Mouse (Mus musculus): Measurements from ENCODE around the gene Cnnm1. TPM values are rescaled to one million over a fixed set of nuclear protein-coding genes. Genes with fewer than 3 reads are reported as not detected.
A peak's percentile ranks its signal among the peaks of the same experiment; 100 is the strongest.

Gene Cnnm1
- polyA plus RNA-seq, 1 experiment from 2014 or later, result 0.12 TPM

DNA sequence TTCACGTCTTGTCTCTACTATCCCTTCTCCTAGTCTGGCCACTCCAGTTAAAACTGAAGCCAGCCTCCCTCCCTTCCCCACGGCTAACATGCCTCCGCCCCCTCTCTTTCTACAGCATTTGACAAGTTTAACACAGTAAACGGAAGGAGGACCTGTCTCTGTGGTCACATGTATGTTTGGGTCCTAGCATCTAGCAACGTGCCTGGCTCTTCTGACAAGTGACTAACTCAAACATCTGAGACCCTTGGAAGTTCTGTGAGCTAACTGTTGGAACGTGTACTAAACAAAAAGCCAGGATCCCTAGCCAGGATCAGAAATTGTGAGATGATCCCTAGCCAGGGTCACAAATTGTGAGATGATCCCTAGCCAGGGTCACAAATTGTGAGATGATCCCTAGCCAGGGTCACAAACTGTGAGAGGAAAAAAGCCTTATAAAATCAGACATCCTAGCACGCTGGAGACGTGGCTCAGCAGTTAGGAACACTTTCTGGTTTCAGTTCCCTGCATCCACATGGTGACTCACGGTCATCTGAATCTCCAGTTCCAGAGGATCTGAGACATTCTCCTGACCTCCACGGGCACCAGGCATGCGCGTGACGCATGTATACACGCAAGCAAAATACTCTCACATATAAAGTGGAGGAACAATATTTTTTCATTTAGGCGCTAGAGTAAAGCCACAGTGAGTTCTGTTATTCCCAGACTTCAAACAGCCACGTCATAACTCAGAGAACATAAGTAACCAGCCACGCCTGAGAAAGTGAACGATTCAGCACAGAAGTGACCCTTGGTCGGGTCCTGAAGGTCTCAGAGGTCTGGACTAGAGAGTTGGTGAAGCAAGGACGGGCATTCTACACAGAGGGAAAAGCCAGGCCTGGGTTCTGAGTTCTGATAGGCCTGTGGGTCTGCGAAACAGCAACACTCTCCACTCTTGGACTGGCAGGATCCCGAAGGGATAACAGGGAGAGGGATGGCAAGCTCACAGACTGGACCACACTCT, 71.7 kb downstream of the Cnnm1 start:
- Histone ChIP-seq H3K9me3 (replicated peaks; ENCODE audit: control insufficient read depth, low read length) (no peaks in the 10 kb centered on the region), H3K9ac (ENCODE audit: low read depth, low read length) (no peak overlapping the region), H3K27ac (ENCODE audit: low read length) (peak overlapping the region; percentile 3; the same call in 1 of the 2 replicates), H3K36me3 (ENCODE audit: control insufficient read depth, insufficient read depth) (peaks cover 4% of the 10 kb centered on the region; the same call in 1 of the 2 replicates), H3K4me3 (ENCODE audit: low read depth, low read length) (no peak overlapping the region), H3K4me2 (ENCODE audit: low read depth, low read length) (no peak overlapping the region), H3K27me3 (ENCODE audit: control insufficient read depth, insufficient read depth, low read depth, low read length) (no peaks in the 10 kb centered on the region), H3K4me1 (ENCODE audit: control insufficient read depth, low read depth, low read length) (peaks cover 13% of the 10 kb centered on the region)
- 68% methylated on average over 22 of the region's 22 CpGs for WGBS (ENCODE audit: insufficient replicate concordance)
- no peak for ATAC-seq (ENCODE audit: low read depth)

DNA sequence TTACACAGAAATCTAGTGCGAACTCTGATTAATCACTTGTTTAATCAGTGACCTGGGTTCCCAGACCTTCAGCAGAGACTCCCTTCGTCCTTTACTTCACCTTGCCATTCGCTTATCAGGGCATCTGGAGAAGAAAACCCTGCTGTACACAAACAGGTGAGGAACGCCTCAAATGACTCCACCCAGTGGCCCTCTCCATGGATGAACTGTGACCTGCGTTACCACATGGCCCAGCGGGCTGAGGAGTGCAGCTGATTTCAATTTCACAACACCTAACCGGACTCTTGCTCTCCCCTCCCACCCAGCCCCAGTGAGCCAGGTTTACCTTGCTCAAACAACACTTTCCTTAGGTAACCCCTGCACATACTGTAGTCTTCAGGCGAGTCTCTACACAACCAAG, 73.6 kb downstream of the Cnnm1 start:
- 70% methylated on average over 8 of the region's 8 CpGs for WGBS (ENCODE audit: insufficient replicate concordance)
- ATAC-seq (ENCODE audit: low read depth), result peak; percentile 83
- H3K36me3 ChIP-seq (ENCODE audit: control insufficient read depth, insufficient read depth), result peaks cover 4% of the 10 kb centered on the region; the same call in 1 of the 2 replicates

DNA sequence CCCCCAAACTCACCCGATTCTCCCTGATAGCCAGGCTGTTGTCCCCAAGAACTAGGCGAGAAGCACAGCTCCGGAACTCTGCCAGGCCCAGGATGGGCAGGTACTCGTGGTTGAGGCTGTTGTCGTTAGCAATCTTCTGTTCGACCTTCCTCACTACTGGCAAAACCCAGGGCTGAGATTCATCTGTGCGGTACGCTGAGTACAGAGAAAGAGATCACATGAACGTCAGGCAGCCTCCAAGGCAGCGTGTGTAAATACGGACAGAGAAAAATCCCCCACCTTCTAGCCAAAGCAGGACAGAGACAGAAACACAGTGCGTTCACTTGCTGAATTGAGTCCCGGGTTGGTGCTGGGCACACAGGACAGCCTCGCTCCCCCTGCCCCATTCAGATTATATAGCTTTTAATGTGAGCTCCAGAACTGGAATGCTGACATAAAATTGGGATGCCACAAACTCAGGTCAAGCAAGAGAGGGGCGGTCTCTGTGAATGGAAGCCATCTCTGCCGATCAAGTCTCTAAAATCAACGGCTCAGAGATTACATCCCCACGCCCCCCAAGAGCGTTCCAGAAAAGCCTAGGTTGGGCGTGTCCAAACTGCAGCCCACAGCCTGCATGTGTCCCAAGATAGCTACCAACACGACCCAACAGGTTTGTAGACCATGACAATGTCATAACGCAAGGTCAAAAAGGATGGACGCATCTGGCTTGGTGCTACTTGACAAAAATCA, 75.6 kb downstream of the Cnnm1 start:
- H3K4me1 ChIP-seq (ENCODE audit: control insufficient read depth, low read depth, low read length), result peaks cover 18% of the 10 kb centered on the region
- no peak for ATAC-seq (ENCODE audit: low read depth)

More for the DNA sequence above, 73.6 kb downstream of the Cnnm1 start:
- Histone ChIP-seq H3K4me3 (ENCODE audit: low read depth, low read length) (no peak overlapping the region), H3K4me2 (ENCODE audit: low read depth, low read length) (0 out of 2 replicates have a peak overlapping the region, but pooled peaks have one; percentile 13), H3K27ac (ENCODE audit: low read length) (peak overlapping the region; percentile 54), H3K9ac (ENCODE audit: low read depth, low read length) (no peak overlapping the region), H3K9me3 (replicated peaks; ENCODE audit: control insufficient read depth, low read length) (no peaks in the 10 kb centered on the region), H3K27me3 (ENCODE audit: control insufficient read depth, insufficient read depth, low read depth, low read length) (no peaks in the 10 kb centered on the region), H3K4me1 (ENCODE audit: control insufficient read depth, low read depth, low read length) (peaks cover 13% of the 10 kb centered on the region)

GRCm38 (mm10) chr19:43516397-43517035, 76.3 kb downstream of the Cnnm1 start:
- H3K4me3 ChIP-seq (ENCODE audit: low read depth, low read length), result no peak overlapping the region
- no peaks in the 10 kb centered on the region for H3K27me3 ChIP-seq (ENCODE audit: control insufficient read depth, insufficient read depth, low read depth, low read length)
- peak overlapping the region; percentile 70 for H3K27ac ChIP-seq (ENCODE audit: low read length)
- H3K9me3 ChIP-seq (replicated peaks; ENCODE audit: control insufficient read depth, low read length), result no peaks in the 10 kb centered on the region
- no peaks in the 10 kb centered on the region for H3K36me3 ChIP-seq (ENCODE audit: control insufficient read depth, insufficient read depth)
- WGBS (ENCODE audit: insufficient replicate concordance), result 61% methylated on average over 14 of the region's 14 CpGs
- 0 out of 2 replicates have a peak overlapping the region, but pooled peaks have one; percentile 2 for H3K4me2 ChIP-seq (ENCODE audit: low read depth, low read length)
- H3K4me1 ChIP-seq (ENCODE audit: control insufficient read depth, low read depth, low read length), result peaks cover 23% of the 10 kb centered on the region
- peak; percentile 73 for ATAC-seq (ENCODE audit: low read depth)
- H3K9ac ChIP-seq (ENCODE audit: low read depth, low read length), result no peak overlapping the region

More for the DNA sequence above, 75.6 kb downstream of the Cnnm1 start:
- 70% methylated on average over 23 of the region's 23 CpGs for WGBS (ENCODE audit: insufficient replicate concordance)
- Histone ChIP-seq H3K36me3 (ENCODE audit: control insufficient read depth, insufficient read depth) (no peaks in the 10 kb centered on the region), H3K27ac (ENCODE audit: low read length) (peak overlapping the region; percentile 70), H3K9me3 (replicated peaks; ENCODE audit: control insufficient read depth, low read length) (no peaks in the 10 kb centered on the region), H3K9ac (ENCODE audit: low read depth, low read length) (no peak overlapping the region), H3K27me3 (ENCODE audit: control insufficient read depth, insufficient read depth, low read depth, low read length) (no peaks in the 10 kb centered on the region), H3K4me2 (ENCODE audit: low read depth, low read length) (no peak overlapping the region), H3K4me3 (ENCODE audit: low read depth, low read length) (no peak overlapping the region)

DNA sequence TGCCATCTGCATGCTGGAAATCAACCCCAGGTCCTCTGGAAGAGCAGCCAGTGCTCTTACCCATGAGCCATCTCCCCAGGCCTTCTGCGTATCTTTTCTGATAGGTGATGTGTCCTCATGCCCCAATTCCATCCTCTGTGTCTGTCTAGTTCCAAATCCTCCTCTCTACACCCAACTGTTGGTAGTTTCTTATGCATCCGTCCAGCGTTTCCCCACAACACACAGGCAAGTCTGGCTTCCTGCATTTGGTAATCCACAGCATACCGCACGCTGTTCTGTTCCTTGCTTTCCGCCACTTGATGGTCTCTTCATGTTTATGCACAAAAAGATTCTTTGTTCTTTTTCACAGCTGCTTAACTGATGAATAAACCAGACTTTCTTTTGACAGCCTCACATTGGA, 77.1 kb downstream of the Cnnm1 start:
- H3K27me3 ChIP-seq (ENCODE audit: control insufficient read depth, insufficient read depth, low read depth, low read length), result no peaks in the 10 kb centered on the region
- ATAC-seq (ENCODE audit: low read depth), result no peak
- no peaks in the 10 kb centered on the region for H3K9me3 ChIP-seq (replicated peaks; ENCODE audit: control insufficient read depth, low read length)
- peak overlapping the region; percentile 12; the same call in 1 of the 2 replicates for H3K27ac ChIP-seq (ENCODE audit: low read length)
- no peaks in the 10 kb centered on the region for H3K36me3 ChIP-seq (ENCODE audit: control insufficient read depth, insufficient read depth)
- H3K9ac ChIP-seq (ENCODE audit: low read depth, low read length), result no peak overlapping the region
- H3K4me1 ChIP-seq (ENCODE audit: control insufficient read depth, low read depth, low read length), result peaks cover 23% of the 10 kb centered on the region
- H3K4me3 ChIP-seq (ENCODE audit: low read depth, low read length), result no peak overlapping the region
- WGBS (ENCODE audit: insufficient replicate concordance), result 78% methylated on average over 6 of the region's 6 CpGs
- no peak overlapping the region for H3K4me2 ChIP-seq (ENCODE audit: low read depth, low read length)

- Histone ChIP-seq H3K27me3 (ENCODE audit: control insufficient read depth, insufficient read depth, low read depth, low read length) (no peaks in the 10 kb centered on the region), H3K9ac (ENCODE audit: low read depth, low read length) (no peak overlapping the region), H3K4me2 (ENCODE audit: low read depth, low read length) (no peak overlapping the region), H3K4me3 (ENCODE audit: low read depth, low read length) (no peak overlapping the region), H3K9me3 (replicated peaks; ENCODE audit: control insufficient read depth, low read length) (no peaks in the 10 kb centered on the region), H3K4me1 (ENCODE audit: control insufficient read depth, low read depth, low read length) (peaks cover 23% of the 10 kb centered on the region), H3K36me3 (ENCODE audit: control insufficient read depth, insufficient read depth) (no peaks in the 10 kb centered on the region), H3K27ac (ENCODE audit: low read length) (no peak overlapping the region)
- 75% methylated on average over 7 of the region's 7 CpGs for WGBS (ENCODE audit: insufficient replicate concordance)
- ATAC-seq (ENCODE audit: low read depth), result no peak
Measured at GRCm38 (mm10) chr19:43517808-43518207, 77.6 kb downstream of the Cnnm1 start.

- Histone ChIP-seq H3K36me3 (ENCODE audit: control insufficient read depth, insufficient read depth) (no peaks in the 10 kb centered on the region), H3K9me3 (replicated peaks; ENCODE audit: control insufficient read depth, low read length) (no peaks in the 10 kb centered on the region), H3K4me1 (ENCODE audit: control insufficient read depth, low read depth, low read length) (peaks cover 23% of the 10 kb centered on the region), H3K4me2 (ENCODE audit: low read depth, low read length) (no peak overlapping the region), H3K27me3 (ENCODE audit: control insufficient read depth, insufficient read depth, low read depth, low read length) (no peaks in the 10 kb centered on the region), H3K9ac (ENCODE audit: low read depth, low read length) (no peak overlapping the region), H3K4me3 (ENCODE audit: low read depth, low read length) (no peak overlapping the region), H3K27ac (ENCODE audit: low read length) (no peak overlapping the region)
- WGBS (ENCODE audit: insufficient replicate concordance), result 69% methylated on average over 7 of the region's 7 CpGs
- no peak for ATAC-seq (ENCODE audit: low read depth)
Measured at GRCm38 (mm10) chr19:43518261-43518660, 78.0 kb downstream of the Cnnm1 start.

GRCm38 (mm10) chr19:43519226-43519625, 79.0 kb downstream of the Cnnm1 start:
- ATAC-seq (ENCODE audit: low read depth), result no peak
- H3K4me2 ChIP-seq (ENCODE audit: low read depth, low read length), result no peak overlapping the region
- no peaks in the 10 kb centered on the region for H3K36me3 ChIP-seq (ENCODE audit: control insufficient read depth, insufficient read depth)
- H3K27ac ChIP-seq (ENCODE audit: low read length), result no peak overlapping the region
- peaks cover 29% of the 10 kb centered on the region for H3K4me1 ChIP-seq (ENCODE audit: control insufficient read depth, low read depth, low read length)
- H3K27me3 ChIP-seq (ENCODE audit: control insufficient read depth, insufficient read depth, low read depth, low read length), result no peaks in the 10 kb centered on the region
- no peaks in the 10 kb centered on the region for H3K9me3 ChIP-seq (replicated peaks; ENCODE audit: control insufficient read depth, low read length)
- WGBS (ENCODE audit: insufficient replicate concordance), result 78% methylated on average over 10 of the region's 10 CpGs
- H3K4me3 ChIP-seq (ENCODE audit: low read depth, low read length), result no peak overlapping the region
- no peak overlapping the region for H3K9ac ChIP-seq (ENCODE audit: low read depth, low read length)

Measured in liver, embryonic 16.5 days (tissue).